Mouse (Mus musculus) heart, postnatal 0 days (tissue): ENCODE measurements around the gene Klk8.

ENCODE experiments used
- CTCF ChIP-seq: IDR thresholded peaks from 2 replicates; pipeline ENCODE4 v1.5.1; 2016; ENCODE audit warnings: antibody characterized with exemption, control low read depth, low read depth
- EP300 ChIP-seq: IDR thresholded peaks from 2 replicates; pipeline ENCODE4 v1.6.1; 2016; ENCODE audit warnings: antibody characterized with exemption, low read depth

GRCm38 (mm10) chr7:43796355-43796754 is 1.0 kb upstream of the Klk8 start:
- TF ChIP-seq CTCF (no peak), EP300 (no peak)
